Mouse (Mus musculus): ENCODE results near the gene Ttf2.

DNA sequence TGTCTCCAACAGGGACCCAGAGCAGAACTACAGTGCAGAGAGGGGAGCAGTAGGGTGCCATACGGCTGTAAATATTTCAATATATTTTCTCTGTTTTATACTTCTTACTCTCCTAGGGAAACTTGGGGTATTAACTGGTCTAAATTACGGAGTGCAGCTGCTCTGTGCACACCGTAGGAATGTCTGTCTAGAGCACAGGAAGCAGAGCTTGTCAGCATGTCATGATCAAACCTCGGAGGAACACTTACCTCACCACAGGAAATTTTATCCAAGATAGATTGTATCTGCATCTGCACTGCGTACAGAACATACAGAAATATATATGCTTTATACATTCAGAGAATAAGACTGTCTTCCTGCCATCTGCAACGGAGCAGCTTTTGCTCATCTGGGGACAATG lies 60.9 kb downstream of the Ttf2 start:
- TF ChIP-seq POLR2A (IDR thresholded peaks at IDR 0.05; ENCODE audit: low read depth, low read length) (no peak), CTCF (IDR thresholded peaks at IDR 0.05; ENCODE audit: extremely low read depth, insufficient read length, insufficient replicate concordance, low read depth, low read length) (no peak)

Measured in small intestine, adult 2 months (tissue).